Mouse (Mus musculus) adrenal gland, adult 2 months (tissue): Measurements from ENCODE around the gene Iqcn. TPM values are rescaled to one million over a fixed set of nuclear protein-coding genes. Genes with fewer than 3 reads are reported as not detected.

Experiments
- DNase-seq: peaks from one replicate; pipeline ENCODE4 v3.0.0; 2021
- long read RNA-seq: library from polyadenylated mRNA; stranded (forward); transcript quantifications from one replicate; pipeline ENCODE4 v2.0.0, GENCODE M21; 2021
- polyA plus RNA-seq: library from polyadenylated mRNA; depleted of rRNA; stranded (reverse); fragments of >200 nt; gene quantifications from 2 replicates; pipeline ENCODE4 v1.2.3, GENCODE M21; 2012; rRNA removed
- total RNA-seq, 2 experiments: library from RNA; stranded (reverse); gene quantifications; 2 replicates each; pipeline ENCODE4 v1.2.3; 2021

Iqcn gene
- under 1 TPM in 1 of 2 experiments, not detected in 1; 0.12 TPM for total RNA-seq
- 0.25 and 0.28 TPM in 2 replicates for polyA plus RNA-seq
- long read RNA-seq, result 0 reads

DNA sequence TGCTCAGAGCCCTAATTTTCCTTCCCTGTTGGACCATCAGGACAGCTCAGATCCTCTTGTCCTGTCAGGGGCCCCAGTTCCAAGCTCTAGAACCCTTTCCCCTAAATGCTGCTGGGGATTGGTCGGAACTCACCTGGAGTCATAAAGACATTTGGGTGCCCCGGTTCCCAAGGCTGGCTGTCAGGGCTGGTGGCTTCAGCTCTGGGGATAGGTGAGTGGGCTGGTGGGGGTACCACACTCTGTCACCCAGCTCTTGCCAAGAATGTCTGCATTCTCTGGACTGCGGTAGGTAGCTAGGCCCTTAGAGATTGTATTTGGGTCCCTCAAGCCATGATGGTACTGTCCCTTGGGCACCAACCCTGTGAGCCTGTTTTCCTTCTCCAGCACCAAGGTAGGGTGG lies at the start of gene Iqcn:
Gene Iqcn, plus strand, starts transcription at position 171 of the 400 bp plus-strand sequence.
- no peak for DNase-seq

DNA sequence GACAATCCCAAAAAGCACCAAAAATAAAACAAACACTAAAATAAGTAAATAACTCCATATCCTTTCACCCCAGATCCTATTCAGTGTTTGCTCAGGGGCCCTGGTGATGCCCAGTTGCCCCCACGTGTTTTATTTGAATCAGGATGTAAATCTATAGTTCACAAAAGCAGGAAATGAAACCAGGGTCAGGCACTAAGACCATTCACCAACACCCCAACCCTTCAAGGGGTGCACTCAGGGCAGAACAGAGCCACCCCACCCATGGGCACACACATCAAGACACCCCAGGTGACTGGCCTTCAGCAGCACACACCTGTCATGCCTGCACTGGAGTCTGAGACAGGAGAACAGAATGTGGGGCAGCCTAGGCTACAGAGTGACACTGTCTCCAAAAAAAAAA lies 49.1 kb upstream of the Iqcn start:
- no peak for DNase-seq

DNA sequence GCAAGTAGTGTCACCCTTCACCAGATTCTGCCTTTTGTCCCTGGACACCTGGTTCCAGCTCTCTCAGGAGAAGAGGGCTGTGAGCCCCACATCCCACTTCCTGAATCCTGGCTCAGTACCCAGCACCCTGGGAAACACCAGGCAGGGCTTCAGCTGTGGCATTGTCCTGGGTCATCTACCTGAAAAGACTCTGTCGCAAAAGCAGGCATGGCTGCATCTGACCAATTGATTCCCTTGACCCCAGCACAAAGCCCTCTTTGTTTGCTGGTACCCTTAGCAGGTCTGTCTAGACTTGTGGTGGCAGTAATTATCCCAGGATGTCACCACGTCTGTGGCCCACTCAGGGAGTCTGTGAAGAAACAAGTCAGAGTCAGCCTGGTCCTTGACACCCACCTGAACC lies 47.8 kb upstream of the Iqcn start:
- DNase-seq, result no peak

DNA sequence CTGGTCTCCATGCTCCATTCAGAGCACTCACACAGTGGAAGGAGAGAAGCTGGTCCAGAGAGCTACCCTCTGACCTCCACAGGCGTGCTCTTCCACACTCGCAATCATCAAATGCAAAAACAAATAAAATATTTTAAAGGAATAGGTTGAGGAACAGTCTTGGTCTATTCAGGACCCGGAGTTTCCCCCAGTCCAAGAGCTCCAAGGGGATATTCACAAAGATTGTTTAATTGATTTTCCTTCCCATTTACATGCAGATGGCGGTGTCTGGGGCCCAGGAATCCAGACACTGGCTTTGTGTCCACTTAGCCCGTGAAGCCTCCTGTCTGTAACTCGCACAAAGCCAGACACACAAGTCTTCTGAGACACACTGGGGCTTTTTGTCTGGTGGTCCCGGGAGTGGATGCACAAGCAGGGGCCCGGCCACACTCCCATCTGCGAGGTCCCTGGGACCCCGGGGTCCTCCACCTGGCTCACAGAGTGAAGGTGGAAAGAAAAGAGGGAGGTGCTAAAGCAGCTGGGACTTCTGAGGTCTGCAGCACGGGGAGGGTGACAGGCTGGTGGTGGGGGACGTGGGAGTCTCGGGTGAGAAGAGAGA lies 47.0 kb upstream of the Iqcn start:
- DNase-seq, result no peak

DNA sequence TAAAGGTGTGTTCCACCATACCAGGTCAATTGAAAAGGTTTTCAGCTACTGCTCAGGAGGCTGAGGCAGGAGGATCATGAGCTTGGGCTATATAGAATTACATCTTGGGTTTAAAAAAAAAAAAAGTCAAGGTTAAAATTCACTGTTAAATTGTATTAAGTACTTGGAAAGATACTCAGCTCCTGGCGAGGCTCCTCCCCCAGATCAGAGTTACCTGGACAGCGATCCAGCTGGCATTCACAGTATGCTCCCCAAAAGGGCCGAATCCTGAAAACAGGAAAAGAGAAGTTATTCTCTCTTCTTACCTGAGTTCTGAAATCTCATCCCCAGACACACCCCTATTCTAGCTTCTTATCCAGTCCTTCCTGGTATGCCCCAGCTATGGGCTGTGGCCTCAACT lies 46.0 kb upstream of the Iqcn start:
- DNase-seq, result no peak

DNA sequence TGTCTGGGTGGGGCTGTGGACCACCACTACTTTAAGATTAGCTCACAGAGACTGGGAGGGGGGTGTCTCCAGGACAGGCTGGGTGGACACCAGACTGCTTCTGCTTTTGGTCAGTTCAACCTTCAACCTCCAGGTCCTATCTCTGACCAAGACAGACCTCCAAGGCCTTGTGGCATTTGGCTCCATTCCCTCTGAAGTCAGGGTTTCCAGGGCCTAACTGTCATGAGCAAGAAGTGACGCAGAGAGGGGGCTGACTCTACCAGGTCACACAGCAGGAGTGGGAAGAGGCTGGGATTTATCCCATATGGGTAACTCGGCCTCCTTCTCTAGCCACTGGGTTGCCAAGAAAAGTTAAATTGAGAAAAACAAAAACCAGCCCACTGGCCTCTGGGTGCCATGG lies 45.5 kb upstream of the Iqcn start:
- DNase-seq, result peak; percentile 89

DNA sequence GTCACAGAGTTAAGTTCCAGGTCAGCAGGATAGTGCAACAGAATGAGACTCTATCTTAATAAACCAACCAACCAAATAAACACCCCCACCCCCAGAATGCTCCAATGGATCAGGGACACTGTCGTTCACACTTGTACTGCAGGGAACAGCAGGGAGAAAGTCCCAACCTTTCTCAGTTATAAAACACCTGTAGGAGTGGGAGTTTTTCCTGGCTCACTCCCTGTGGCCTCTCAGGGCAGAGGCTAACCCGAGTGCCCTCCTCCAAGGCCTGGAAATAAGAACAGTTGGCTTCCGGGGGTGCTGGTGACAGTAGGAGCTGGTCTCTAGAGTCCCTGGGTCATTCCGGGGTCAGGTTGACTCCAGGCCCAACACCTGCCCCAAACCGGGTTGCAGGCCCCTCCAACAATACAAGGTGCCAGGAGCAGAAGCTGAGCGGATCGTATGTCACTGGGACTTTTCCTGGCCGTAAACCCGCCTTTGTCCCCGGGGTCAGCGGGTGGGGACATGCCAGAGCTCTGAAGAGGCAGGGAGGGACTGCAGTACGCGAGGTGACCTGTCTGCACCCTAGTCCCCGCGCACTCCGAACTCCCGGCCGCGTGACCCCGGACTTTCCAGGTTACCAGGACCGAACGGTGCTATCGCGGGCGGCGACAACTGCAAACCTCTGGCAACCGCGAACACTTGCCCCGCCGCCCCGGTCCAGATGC lies 44.2 kb upstream of the Iqcn start:
- no peak for DNase-seq

DNA sequence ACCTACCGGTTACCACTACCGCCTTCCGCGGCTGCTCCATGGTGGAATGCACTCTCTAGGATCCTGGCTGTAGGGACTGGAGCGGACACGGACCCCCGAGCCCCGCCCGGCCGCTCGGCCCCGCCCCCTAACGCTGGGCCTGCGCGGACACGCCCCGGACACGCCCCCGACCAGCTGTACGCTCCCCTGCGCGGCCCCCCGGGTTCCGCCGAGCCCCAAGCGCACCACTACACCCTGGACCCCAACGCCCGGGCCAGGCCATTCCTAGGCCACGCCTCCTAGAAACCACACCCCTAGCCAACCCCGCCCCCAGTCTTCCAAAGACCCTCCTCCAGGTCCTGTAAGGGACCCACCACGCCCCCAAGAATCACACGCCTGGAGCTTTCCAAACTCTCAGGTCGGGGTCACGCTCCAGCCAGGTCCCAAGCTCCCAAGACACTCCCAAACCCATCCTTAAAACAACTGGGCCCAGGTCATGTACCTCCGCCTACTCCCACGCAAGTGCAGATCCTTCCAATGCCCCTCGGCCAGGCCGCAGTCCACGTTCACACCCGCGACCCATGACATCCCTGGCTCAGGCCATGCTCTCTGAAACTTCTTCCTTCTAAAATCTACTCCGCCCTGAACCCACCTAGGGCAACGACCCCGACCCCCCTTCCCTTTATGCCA lies 43.5 kb upstream of the Iqcn start:
- DNase-seq, result peak; percentile 96

DNA sequence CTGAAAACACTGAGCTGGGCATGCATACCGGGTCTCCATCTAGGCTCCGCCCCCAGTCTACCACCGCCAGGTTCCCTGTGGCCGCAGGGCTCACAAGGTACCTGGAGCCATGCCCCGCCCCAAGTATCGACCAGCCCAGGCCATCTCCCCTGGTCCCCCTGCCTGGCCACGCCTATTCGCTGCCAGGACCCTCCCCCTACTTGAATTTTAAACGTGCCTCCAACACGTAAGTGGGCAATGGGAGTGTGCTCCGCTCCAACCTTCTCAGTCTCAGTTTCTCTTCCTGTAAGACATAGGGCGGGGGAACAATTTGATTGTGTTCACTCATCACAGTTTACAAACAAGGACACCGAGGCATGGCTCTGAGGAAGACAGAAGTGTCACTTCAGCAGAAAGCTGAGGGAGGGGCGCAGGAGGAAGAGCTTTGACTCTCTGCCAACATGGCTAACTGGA lies 43.0 kb upstream of the Iqcn start, which contains the start of gene Pgpep1:
Gene Pgpep1, minus strand, starts transcription at position 116 of the 453 bp plus-strand sequence.
- DNase-seq, result no peak

DNA sequence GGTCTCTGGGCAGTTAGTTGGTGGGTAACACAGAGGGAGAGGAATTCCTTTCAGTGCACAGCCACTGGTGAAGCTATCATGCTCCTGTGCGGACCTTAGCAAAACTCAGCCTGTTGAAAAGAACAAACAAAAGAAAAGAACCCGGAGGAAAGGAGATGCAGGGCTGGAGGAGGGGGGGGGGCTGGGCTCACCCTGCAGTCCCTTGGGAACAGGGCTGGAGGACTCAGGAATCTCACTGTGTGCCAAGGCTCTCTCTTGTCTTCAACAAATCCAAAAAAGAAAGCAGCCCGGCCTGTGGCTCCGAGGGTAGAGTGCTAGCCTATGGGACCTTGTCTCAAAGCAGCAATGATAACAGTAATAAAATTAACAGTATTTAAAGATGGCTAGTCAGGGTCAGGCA lies 39.6 kb upstream of the Iqcn start:
- DNase-seq, result no peak

DNA sequence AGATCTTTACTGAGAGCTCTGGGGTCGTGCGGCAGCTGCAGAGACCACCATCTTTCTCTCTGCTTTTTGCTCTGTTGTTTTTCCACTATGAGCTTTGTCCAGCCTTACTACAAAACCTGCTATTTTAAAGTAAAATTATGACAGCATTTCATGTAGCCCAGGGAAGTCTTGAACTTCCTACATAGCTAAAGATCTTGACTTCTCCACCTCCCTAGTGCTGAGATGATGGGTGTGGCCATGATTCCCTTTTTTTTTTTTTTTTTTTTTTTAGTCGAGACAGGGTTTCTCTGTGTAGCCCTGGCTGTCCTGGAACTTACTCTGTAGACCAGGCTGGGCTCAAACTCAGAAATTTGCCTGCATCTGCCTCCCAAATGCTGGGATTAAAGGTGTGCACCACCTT lies 38.6 kb upstream of the Iqcn start:
- DNase-seq, result no peak

DNA sequence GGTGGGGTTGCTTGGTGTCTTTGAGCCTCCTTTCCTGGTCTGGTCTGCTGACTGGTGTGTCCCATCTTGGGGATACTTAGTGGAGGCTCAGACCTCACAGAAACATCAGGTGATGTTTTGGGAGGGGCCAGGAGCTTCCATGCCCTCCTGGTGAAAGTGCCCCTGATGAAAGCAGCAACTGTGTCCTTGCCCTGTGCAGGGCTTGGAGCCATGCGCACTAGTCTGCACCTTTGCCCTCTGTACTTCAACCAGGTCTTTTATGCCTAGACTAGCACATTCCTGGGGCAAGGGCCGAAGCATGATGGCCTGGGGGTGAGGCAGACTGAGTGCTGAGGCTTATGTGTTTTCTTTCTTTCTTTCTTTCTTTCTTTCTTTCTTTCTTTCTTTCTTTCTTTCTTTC lies 37.7 kb upstream of the Iqcn start:
- DNase-seq, result no peak

DNA sequence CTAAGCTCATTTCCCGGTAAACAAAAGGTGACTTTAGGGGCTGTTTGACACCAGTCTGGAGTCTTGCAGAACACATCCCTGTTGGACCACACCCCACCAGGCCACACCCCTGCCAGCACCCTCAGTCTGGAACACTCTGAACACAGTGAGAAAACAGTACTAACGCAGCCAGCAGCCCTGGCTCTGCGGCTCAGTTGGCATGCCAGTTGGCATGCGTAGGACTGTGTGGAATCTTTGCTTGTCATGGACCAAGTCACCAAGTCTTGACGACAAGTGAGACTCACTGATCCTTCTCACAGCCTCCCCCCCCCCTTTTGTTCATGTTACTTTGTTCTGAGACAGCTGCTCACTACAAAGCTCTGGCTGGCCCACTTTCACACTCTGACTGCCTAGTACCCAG lies 36.2 kb upstream of the Iqcn start:
- DNase-seq, result no peak

DNA sequence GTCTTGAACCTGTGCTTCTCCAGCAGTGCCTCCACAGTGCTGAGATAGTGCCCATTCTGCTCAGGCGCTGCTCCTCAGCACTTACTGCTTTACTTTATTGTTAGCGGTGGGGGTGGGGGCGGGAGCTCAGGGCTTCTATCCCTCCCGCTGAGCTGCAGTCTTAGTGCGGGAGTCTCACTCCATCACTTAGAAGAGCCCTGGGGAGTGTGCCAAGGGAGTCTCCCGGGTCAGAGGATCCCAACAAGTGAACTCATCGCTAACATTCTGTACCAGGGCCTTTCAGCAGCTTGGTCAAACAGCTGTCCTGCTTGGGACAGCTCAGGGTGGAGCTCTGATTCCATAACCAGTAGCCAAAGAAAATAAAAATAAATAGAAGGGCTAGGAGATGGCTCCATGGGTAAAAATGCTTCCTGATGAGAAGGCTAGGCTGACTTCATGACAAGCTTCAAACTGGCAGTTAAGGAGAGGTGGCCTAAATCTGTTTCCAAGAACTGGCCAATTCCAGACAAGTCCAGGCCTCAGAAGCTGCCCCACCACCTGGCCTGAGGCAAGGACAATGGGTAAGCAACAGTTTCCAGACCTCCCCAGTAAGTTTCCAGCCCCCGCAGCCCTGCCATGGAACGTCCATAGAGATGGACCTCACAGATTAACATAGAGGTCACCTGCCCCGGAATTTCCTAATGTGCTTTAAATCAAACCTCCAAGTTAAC lies 31.5 kb upstream of the Iqcn start:
- no peak for DNase-seq

DNA sequence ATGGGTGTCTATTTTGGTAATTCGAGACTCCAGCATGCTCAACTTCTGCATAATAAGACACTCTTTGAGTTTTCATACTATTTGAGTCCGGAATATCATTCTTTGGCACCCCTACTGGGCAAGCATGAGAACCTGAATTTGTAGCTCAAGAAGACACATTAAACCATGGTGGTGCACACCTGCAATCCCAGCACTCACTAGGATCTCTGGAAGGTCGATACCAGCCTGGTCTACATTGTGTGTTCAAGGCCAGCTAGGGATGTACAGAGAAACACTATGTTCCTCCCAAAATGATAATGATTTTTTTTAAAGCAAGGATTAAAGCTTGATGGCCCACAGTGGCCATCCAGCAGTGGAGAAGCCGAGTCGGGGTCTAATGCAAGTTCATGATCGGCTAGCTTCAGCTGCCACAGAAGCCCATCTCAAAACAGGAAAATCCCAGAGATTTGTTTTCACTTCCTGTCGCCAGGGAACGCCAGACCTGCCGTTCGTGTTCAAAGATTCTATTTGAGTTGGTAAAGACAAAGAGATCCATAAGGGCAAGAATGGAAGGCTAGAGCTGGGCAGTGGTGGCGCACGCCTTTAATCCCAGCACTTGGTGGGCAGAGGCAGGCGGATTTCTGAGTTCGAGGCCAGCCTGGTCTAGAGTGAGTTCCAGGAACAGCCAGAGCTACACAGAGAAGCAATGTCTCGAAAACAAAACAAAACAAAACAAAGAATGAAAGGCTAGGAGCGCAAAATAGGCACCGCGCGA lies 30.8 kb upstream of the Iqcn start:
- DNase-seq, result no peak

DNA sequence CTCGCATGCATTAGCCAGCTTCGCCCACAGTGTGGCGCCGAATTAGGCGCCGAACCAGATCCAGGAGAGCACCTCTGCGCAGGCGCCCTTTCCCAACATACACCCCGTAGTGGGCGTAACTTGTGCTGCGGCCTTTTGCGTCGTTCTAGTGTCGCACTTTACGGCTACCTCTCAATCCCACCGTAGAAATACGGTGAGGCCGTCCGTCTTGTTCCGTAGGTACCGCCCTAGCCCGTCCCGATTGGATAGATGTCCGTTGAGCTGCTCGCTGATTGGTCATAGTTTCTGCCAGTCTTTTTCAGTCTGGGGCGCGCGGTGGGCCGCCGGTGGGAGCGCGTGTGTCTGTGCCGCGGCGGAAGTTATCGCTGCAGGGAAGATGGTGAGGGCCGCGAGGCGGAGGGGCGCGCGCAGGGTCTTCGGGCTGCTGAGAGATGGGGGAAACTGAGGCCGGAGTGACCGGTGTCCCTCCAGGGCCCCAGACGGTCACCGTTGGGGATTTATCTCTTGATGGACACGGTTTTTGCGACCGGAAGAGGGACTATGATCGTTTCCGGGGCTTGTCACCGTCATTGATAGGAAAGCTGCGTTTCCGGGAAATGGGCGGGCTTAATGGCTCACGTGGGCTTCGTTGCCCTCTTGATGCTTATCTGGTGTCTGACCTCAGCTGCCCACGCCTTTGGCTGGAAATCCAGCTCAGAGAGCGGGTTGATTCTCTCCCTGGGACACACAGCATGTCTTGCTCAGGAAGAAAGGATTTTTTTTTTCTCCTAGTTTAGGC lies 30.0 kb upstream of the Iqcn start, which contains the start of gene Lsm4:
Gene Lsm4, plus strand, starts transcription at position 170 of the 778 bp plus-strand sequence.
- DNase-seq, result peak; percentile 98

DNA sequence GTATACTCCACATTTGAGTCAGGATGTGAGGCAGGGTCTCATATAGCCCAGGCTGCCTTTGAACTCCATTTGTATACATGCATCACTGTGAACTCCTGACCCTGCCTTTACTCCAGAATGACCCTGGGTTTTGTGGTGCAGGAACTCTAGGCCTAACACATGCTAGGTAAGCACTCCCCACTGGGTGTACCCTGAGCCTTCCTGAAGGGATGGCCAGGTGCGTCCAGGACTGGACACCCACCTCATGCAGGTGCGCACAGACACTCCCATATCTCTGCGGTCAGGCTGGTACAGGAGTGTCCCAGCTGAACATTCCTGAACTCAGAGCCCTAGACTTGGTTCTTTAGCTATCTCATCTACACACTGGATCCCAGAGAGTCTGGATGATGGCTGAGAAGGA lies 29.1 kb upstream of the Iqcn start:
- DNase-seq, result no peak

DNA sequence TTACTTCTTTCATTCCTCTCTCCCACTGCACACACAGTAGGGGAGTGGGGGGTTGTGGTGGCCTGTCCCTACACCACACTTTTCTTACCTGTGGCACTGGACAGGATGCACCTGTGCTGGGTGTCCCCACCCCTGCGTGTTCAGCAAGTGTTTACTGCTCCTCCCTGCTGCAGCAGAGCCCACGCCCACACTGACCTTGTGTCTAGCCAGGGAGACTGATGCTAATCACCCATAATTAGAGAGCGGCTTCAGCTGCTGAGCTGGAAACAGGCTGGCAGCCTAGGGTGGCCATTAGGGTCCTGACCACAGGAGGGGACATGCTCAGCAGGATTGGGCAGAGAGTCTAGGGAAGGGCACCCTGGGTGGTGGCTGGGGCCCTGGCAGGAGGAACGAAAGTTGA lies 28.5 kb upstream of the Iqcn start:
- DNase-seq, result no peak

DNA sequence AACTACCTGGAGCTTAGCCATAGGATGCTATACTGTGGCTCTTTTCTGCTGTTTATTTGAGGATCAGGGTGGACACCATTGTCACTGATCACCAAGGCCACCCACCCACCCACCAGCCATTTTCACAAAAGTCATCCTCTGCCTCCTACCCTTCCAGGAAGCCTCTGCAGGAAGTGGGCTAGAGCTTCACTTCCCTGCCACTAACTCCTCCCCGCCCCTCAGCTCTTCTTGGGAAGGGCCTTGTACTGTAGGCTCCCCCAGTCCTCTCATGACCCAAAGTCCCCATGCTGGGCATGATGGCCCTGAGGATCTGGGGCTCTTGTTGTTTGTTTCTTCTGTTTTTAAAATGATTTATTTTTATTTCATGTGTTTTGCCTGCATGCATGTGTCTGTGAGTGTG lies 27.9 kb upstream of the Iqcn start:
- DNase-seq, result no peak

DNA sequence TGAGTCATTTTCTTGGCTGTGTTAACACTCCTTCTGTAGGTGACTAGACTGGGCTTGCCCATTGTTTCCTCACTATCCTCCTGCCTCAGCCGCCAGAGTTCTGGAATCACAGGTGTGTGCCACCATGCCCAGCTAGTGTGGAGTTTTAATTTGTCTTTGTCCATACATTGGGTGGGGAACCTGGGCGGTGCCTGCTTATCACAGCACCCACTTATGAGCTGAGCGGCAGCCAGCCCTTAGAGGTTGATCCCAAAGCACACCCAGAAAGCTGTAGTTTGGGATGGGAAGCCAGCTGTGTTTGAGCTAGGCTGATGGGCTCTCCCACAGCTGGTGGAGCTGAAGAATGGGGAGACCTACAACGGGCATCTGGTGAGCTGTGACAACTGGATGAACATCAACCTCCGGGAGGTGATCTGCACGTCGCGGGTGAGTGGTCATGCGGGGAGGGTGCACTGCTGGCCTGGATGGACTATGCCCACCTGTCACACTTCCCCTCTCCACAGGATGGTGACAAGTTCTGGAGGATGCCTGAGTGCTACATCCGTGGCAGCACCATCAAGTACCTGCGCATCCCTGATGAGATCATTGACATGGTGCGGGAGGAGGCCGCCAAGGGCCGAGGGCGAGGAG lies 25.7 kb upstream of the Iqcn start:
- no peak for DNase-seq
